In genomic region chr6:86654270-86654916, GRCm38 (mm10) we compare ENCODE assay signal across 12 mouse cellular contexts. TPM values are rescaled to one million over a fixed set of nuclear protein-coding genes. Genes with fewer than 3 reads are reported as not detected.
DNase-seq lines count a peak whose midpoint lies in the region; ATAC-seq and TF ChIP-seq lines count a peak whose summit lies in the region.
"Had no signal": no experiment of that assay in that cellular context is flagged by ENCODE, and none has a peak within 500 bp of the region (broad histone marks: within the 10 kb centered on the region; RNA-seq: fewer than 3 reads in every experiment).

No protein-coding gene starts in this region.

- no peak for TF ChIP-seq POLR2A in spleen, adult 2 months (IDR thresholded peaks at IDR 0.05; ENCODE audit: low read depth, low read length)

- DNase-seq in heart, adult 8-10 months (ENCODE audit: low spot score), result no peak
- peak; percentile 12 for DNase-seq in spleen, adult 2 months (ENCODE audit: low read depth in 1 of 2, low spot score in 2 of 2)
- no peak for DNase-seq in spleen, postnatal 14 days (ENCODE audit: low spot score in 2 of 2)
- DNase-seq in yolk sac, embryonic 10.5 days (ENCODE audit: low spot score), result peak; percentile 41
- no peak for DNase-seq in frontal cortex, postnatal 36 days (ENCODE audit: low spot score in 2 of 2)
- no peak for DNase-seq in heart, adult 9 months (ENCODE audit: low spot score in 2 of 2)
- DNase-seq: cerebellum, postnatal 36 days had no signal

- peaks cover 5% of the 10 kb centered on the region; the same call in 1 of the 2 replicates for H3K4me1 ChIP-seq in heart, embryonic 11.5 days (ENCODE audit: control insufficient read depth, insufficient read depth, low read length)
- H3K4me1 ChIP-seq in spleen, adult 2 months (ENCODE audit: control insufficient read depth, insufficient read depth, insufficient read length), result peaks cover 2% of the 10 kb centered on the region; the same call in 1 of the 2 replicates
- H3K4me1 ChIP-seq in liver, embryonic 15.5 days (replicated peaks), result peaks cover 29% of the 10 kb centered on the region
- H3K4me1 ChIP-seq: hindbrain, embryonic 13.5 days had no signal

- no peak overlapping the region for H3K4me3 ChIP-seq in heart, embryonic 11.5 days (ENCODE audit: low read depth, low read length)
- H3K4me3 ChIP-seq in spleen, adult 2 months (ENCODE audit: extremely low read depth, insufficient read depth, insufficient read length), result no peak overlapping the region
- no peak overlapping the region for H3K4me3 ChIP-seq in liver, embryonic 15.5 days (replicated peaks)
- H3K4me3 ChIP-seq: embryonic facial prominence, embryonic 15.5 days; heart, embryonic 12.5 days; hindbrain, embryonic 13.5 days had no signal

- no peak overlapping the region for H3K9ac ChIP-seq in heart, embryonic 11.5 days (ENCODE audit: low read depth, low read length)
- no peak overlapping the region for H3K9ac ChIP-seq in liver, embryonic 15.5 days
- H3K9ac ChIP-seq: embryonic facial prominence, embryonic 15.5 days; heart, embryonic 12.5 days; hindbrain, embryonic 13.5 days had no signal

- no peak overlapping the region for H3K4me2 ChIP-seq in heart, embryonic 11.5 days
- H3K4me2 ChIP-seq in liver, embryonic 15.5 days, result no peak overlapping the region
- H3K4me2 ChIP-seq: embryonic facial prominence, embryonic 15.5 days; heart, embryonic 12.5 days; hindbrain, embryonic 13.5 days had no signal

- no peak overlapping the region for H3K27ac ChIP-seq in heart, embryonic 11.5 days (ENCODE audit: low read depth, low read length)
- no peak overlapping the region for H3K27ac ChIP-seq in spleen, adult 2 months (ENCODE audit: insufficient read depth, low read length)
- peak overlapping the region; percentile 10; the same call in 1 of the 2 replicates for H3K27ac ChIP-seq in liver, embryonic 15.5 days (replicated peaks)
- H3K27ac ChIP-seq: embryonic facial prominence, embryonic 15.5 days; hindbrain, embryonic 13.5 days had no signal

- 77% methylated on average over 9 of the region's 9 CpGs for WGBS in heart, embryonic 11.5 days (ENCODE audit: insufficient replicate concordance)
- 69% methylated on average over 9 of the region's 9 CpGs for WGBS in spleen, adult 2 months
- 76% methylated on average over 9 of the region's 9 CpGs for WGBS in liver, embryonic 15.5 days (ENCODE audit: insufficient replicate concordance)

- peaks cover 18% of the 10 kb centered on the region for H3K36me3 ChIP-seq in heart, embryonic 11.5 days (ENCODE audit: control insufficient read depth, insufficient read depth, low read length)
- peaks cover 32% of the 10 kb centered on the region for H3K36me3 ChIP-seq in spleen, adult 2 months (ENCODE audit: control insufficient read depth, insufficient read depth, low read length)
- H3K36me3 ChIP-seq in liver, embryonic 15.5 days (replicated peaks), result peaks cover 96% of the 10 kb centered on the region

- H3K27me3 ChIP-seq in heart, embryonic 11.5 days (ENCODE audit: control insufficient read depth, insufficient read depth, low read length), result no peaks in the 10 kb centered on the region
- H3K27me3 ChIP-seq in spleen, adult 2 months (ENCODE audit: control insufficient read depth, insufficient read depth, low read length), result no peaks in the 10 kb centered on the region
- no peaks in the 10 kb centered on the region for H3K27me3 ChIP-seq in liver, embryonic 15.5 days
- H3K27me3 ChIP-seq: embryonic facial prominence, embryonic 15.5 days; heart, embryonic 12.5 days; hindbrain, embryonic 13.5 days had no signal

- no peak for TF ChIP-seq CTCF in spleen, adult 2 months (IDR thresholded peaks at IDR 0.05; ENCODE audit: extremely low read depth, insufficient read depth, insufficient read length, insufficient replicate concordance)

- H3K9me3 ChIP-seq in heart, embryonic 11.5 days (replicated peaks; ENCODE audit: control insufficient read depth, low read length), result no peaks in the 10 kb centered on the region
- H3K9me3 ChIP-seq in liver, embryonic 15.5 days (replicated peaks), result no peaks in the 10 kb centered on the region
- H3K9me3 ChIP-seq: embryonic facial prominence, embryonic 15.5 days; heart, embryonic 12.5 days; hindbrain, embryonic 13.5 days had no signal

- 0 out of 2 replicates have a peak, but pooled peaks have one; percentile 31 for ATAC-seq in heart, embryonic 11.5 days (replicated peaks; ENCODE audit: insufficient number of reproducible peaks, low FRiP score, low TSS enrichment)
- no peak for ATAC-seq in liver, embryonic 15.5 days (ENCODE audit: insufficient read depth)

RNA-seq across cellular contexts. Expression of gene Mxd1, which starts 14.6 kb away (rescaled TPM):
- polyA plus RNA-seq in heart, embryonic 11.5 days (2014; fragmentation: Nextera tagmentation; extraction: Ambion mirVana), result 9.5 and 12.6 TPM in 2 replicates
- 1 to 10 TPM; 6.1 to 8.7 (median 7.2) TPM for total RNA-seq in heart, adult 8-10 months (2022)
- polyA plus RNA-seq in spleen, adult 2 months (2012; rRNA removed), result 21.6 and 24.0 TPM in 2 replicates
- polyA plus RNA-seq in liver, embryonic 15.5 days (2015; fragmentation: Nextera tagmentation; extraction: Ambion mirVana), result 48.8 and 58.0 TPM in 2 replicates

RNA-seq across cellular contexts. Expression of gene Asprv1, which starts 26.4 kb away (rescaled TPM):
- polyA plus RNA-seq in heart, embryonic 11.5 days (2014; fragmentation: Nextera tagmentation; extraction: Ambion mirVana), result not detected in 2 replicates
- not detected for total RNA-seq in heart, adult 8-10 months (2022)
- 2.5 and 3.2 TPM in 2 replicates for polyA plus RNA-seq in spleen, adult 2 months (2012; rRNA removed)
- polyA plus RNA-seq in liver, embryonic 15.5 days (2015; fragmentation: Nextera tagmentation; extraction: Ambion mirVana), result 2.0 and 2.9 TPM in 2 replicates

RNA-seq across cellular contexts. Expression of gene Snrnp27, which starts 29.9 kb away (rescaled TPM):
- polyA plus RNA-seq in heart, embryonic 11.5 days (2014; fragmentation: Nextera tagmentation; extraction: Ambion mirVana), result 97.6 and 109 TPM in 2 replicates
- 10 to 100 TPM; 45.1 to 58.5 (median 53.4) TPM for total RNA-seq in heart, adult 8-10 months (2022)
- polyA plus RNA-seq in spleen, adult 2 months (2012; rRNA removed), result 4.4 and 4.5 TPM in 2 replicates
- 37.5 and 47.5 TPM in 2 replicates for polyA plus RNA-seq in liver, embryonic 15.5 days (2015; fragmentation: Nextera tagmentation; extraction: Ambion mirVana)

Comparison
In these comparisons a context has a peak if more than half of its experiments do, and no peak if none do; other contexts are left out.
1. DNase-seq: peak in spleen, adult 2 months (2 of 2) and yolk sac, embryonic 10.5 days (single experiment); none in heart, adult 8-10 months (single experiment), spleen, postnatal 14 days (0 of 2), frontal cortex, postnatal 36 days (0 of 2) and heart, adult 9 months (0 of 2).